Mouse (Mus musculus): ENCODE results near the gene Lsamp. TPM values are rescaled to one million over a fixed set of nuclear protein-coding genes. Genes with fewer than 3 reads are reported as not detected.

Lsamp gene
- 144 and 167 TPM in 2 replicates for polyA plus RNA-seq (2015; fragmentation: Nextera tagmentation; extraction: Ambion mirVana)

DNA sequence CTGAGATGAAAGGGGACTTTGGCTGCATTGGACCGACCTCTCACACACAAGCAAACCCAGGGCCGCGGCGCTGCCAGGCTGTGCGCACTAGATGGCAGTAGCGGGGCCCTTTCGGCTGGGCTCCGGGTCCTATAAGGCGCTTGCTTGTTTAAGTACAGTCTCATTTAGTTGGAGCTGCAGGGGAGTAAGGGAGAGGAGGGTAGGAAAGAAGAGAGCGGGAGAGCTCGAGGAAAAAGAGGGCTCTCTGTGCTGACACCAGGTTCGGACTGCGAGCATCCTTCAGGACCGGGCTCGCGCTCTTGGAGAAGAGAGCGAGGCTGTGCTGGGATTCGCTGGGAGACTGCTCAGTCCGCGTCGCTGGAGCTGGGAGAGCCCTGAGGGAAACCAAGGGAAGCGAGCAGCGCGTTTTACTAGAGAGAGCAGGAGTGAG is at the start of gene Lsamp:
Gene Lsamp, plus strand, starts transcription at position 157 of the 430 bp plus-strand sequence.

Small RNA genes within 50 kb of the gene (microRNA-seq; reads per million reads assigned to microRNA genes)
- gene Gm27887 (not detected), gene Gm47276 (not detected)

All from neural tube, postnatal 0 days (tissue).